25 mouse cellular contexts compared by ENCODE assay signal in genomic region chr2:83251173-83252101, GRCm38 (mm10).
A peak's percentile ranks its signal among the peaks of the same experiment; 100 is the strongest.
DNase-seq lines count a peak whose midpoint lies in the region; ATAC-seq and TF ChIP-seq lines count a peak whose summit lies in the region.
"Had no signal": no experiment of that assay in that cellular context is flagged by ENCODE, and none has a peak within 500 bp of the region (broad histone marks: within the 10 kb centered on the region; RNA-seq: fewer than 3 reads in every experiment).

No protein-coding gene starts in this region.

- intact Hi-C loops in gastrocnemius, adult 2 months (cut with DNase I) = no loop called here

- 15% methylated on average over 6 of the region's 6 CpGs for WGBS in intestine, embryonic 15.5 days
- 16% methylated on average over 6 of the region's 6 CpGs for WGBS in intestine, postnatal 0 days

- no peaks in the 10 kb centered on the region for H3K4me1 ChIP-seq in intestine, embryonic 15.5 days (replicated peaks)
- no peaks in the 10 kb centered on the region for H3K4me1 ChIP-seq in intestine, postnatal 0 days (replicated peaks; ENCODE audit: control insufficient read depth, insufficient read depth, low read length)
- H3K4me1 ChIP-seq: embryonic facial prominence, embryonic 10.5 days; embryonic facial prominence, embryonic 12.5 days; forebrain, embryonic 12.5 days had no signal

- peak; percentile 21 for DNase-seq in embryo, embryonic 10.5 days (ENCODE audit: low spot score)
- no peak for DNase-seq in embryo, embryonic 11 days
- no peak for DNase-seq in spleen, postnatal 4 days (ENCODE audit: low spot score in 2 of 2)
- DNase-seq in cerebellum, postnatal 36 days = no peak
- DNase-seq in gastrocnemius, adult 2 months = no peak
- DNase-seq: adrenal gland, postnatal 10 days; adrenal gland, postnatal 25 days; B cell, adult 2 months; cerebellum, adult 11 months; cerebellum, adult 18-20 months; cerebellum, adult 8-10 months; cerebellum, adult 9-11 months; cerebellum, postnatal 14 days had no signal

- TF ChIP-seq CTCF in intestine, postnatal 0 days (IDR thresholded peaks at IDR 0.05; ENCODE audit: low read depth) = no peak
- TF ChIP-seq CTCF in gastrocnemius, adult 2 months (IDR thresholded peaks at IDR 0.05) = no peak

- no peak overlapping the region for H3K27ac ChIP-seq in intestine, embryonic 15.5 days
- no peak overlapping the region for H3K27ac ChIP-seq in intestine, postnatal 0 days (ENCODE audit: low read depth, low read length)
- H3K27ac ChIP-seq in gastrocnemius, adult 2 months = no peak overlapping the region
- H3K27ac ChIP-seq: embryonic facial prominence, embryonic 10.5 days; embryonic facial prominence, embryonic 12.5 days; forebrain, embryonic 12.5 days had no signal

- H3K9ac ChIP-seq in intestine, embryonic 15.5 days = no peak overlapping the region
- H3K9ac ChIP-seq in intestine, postnatal 0 days (ENCODE audit: low read depth, low read length) = no peak overlapping the region
- H3K9ac ChIP-seq: embryonic facial prominence, embryonic 12.5 days; forebrain, embryonic 12.5 days had no signal

- H3K4me2 ChIP-seq in intestine, embryonic 15.5 days (replicated peaks) = no peak overlapping the region
- H3K4me2 ChIP-seq in intestine, postnatal 0 days (replicated peaks; ENCODE audit: low read depth) = no peak overlapping the region; the same call in 1 of the 2 replicates
- H3K4me2 ChIP-seq: embryonic facial prominence, embryonic 12.5 days; forebrain, embryonic 12.5 days had no signal

- H3K4me3 ChIP-seq in intestine, embryonic 15.5 days (replicated peaks) = no peak overlapping the region
- no peak overlapping the region for H3K4me3 ChIP-seq in intestine, postnatal 0 days (ENCODE audit: low read depth, low read length)
- H3K4me3 ChIP-seq in gastrocnemius, adult 2 months = no peak overlapping the region
- H3K4me3 ChIP-seq: embryonic facial prominence, embryonic 10.5 days; embryonic facial prominence, embryonic 12.5 days; forebrain, embryonic 12.5 days had no signal

- no peaks in the 10 kb centered on the region for H3K9me3 ChIP-seq in intestine, embryonic 15.5 days
- H3K9me3 ChIP-seq in intestine, postnatal 0 days (ENCODE audit: control insufficient read depth) = no peaks in the 10 kb centered on the region
- H3K9me3 ChIP-seq: embryonic facial prominence, embryonic 10.5 days; embryonic facial prominence, embryonic 12.5 days; forebrain, embryonic 12.5 days had no signal

- peak; percentile 94 for ATAC-seq in intestine, embryonic 15.5 days
- ATAC-seq in intestine, postnatal 0 days = peak; percentile 78
- ATAC-seq: activated CD4-positive, CD25-positive, alpha-beta regulatory T cell, adult 4 months; CD4-positive, CD25-positive, alpha-beta regulatory T cell, adult 4 months; forebrain, embryonic 14.5 days; forebrain, embryonic 16.5 days; Patski had no signal

- H3K36me3 ChIP-seq in intestine, embryonic 15.5 days = no peaks in the 10 kb centered on the region
- H3K36me3 ChIP-seq in intestine, postnatal 0 days (ENCODE audit: control insufficient read depth, insufficient read depth) = no peaks in the 10 kb centered on the region
- H3K36me3 ChIP-seq: embryonic facial prominence, embryonic 10.5 days; embryonic facial prominence, embryonic 12.5 days; forebrain, embryonic 12.5 days; G1E had no signal

- H3K27me3 ChIP-seq in intestine, embryonic 15.5 days (replicated peaks) = no peaks in the 10 kb centered on the region
- H3K27me3 ChIP-seq in intestine, postnatal 0 days (replicated peaks; ENCODE audit: control insufficient read depth, insufficient read depth, low read length) = no peaks in the 10 kb centered on the region
- H3K27me3 ChIP-seq: CH12.LX; embryonic facial prominence, embryonic 12.5 days; forebrain, embryonic 12.5 days had no signal
